Mouse (Mus musculus): ENCODE measurements around the gene Zfyve9. TPM values are rescaled to one million over a fixed set of nuclear protein-coding genes. Genes with fewer than 3 reads are reported as not detected.
"Not testable (repeated sequence)": the region's sequence is repeated elsewhere in the genome, so short reads cannot be mapped to it uniquely, and the experiment has no call there.

Gene Zfyve9
- total RNA-seq, 2 experiments from 2014 or later = 53.4 to 55.7 TPM

- DNase-seq = no peak
These were observed 59.3 kb downstream of the Zfyve9 start for GRCm38 (mm10) chr4:108721245-108721784.

- no peak for DNase-seq
These were observed 61.2 kb downstream of the Zfyve9 start, which contains the start of gene 3110021N24Rik for GRCm38 (mm10) chr4:108719349-108719748. TSS of gene 3110021N24Rik (plus strand) at chr4:108719649.

GRCm38 (mm10) chr4:108708209-108708608 lies 72.4 kb downstream of the Zfyve9 start:
- no peak for DNase-seq

- no peak for DNase-seq
These were observed 83.7 kb downstream of the Zfyve9 start for GRCm38 (mm10) chr4:108696934-108697333.

DNA sequence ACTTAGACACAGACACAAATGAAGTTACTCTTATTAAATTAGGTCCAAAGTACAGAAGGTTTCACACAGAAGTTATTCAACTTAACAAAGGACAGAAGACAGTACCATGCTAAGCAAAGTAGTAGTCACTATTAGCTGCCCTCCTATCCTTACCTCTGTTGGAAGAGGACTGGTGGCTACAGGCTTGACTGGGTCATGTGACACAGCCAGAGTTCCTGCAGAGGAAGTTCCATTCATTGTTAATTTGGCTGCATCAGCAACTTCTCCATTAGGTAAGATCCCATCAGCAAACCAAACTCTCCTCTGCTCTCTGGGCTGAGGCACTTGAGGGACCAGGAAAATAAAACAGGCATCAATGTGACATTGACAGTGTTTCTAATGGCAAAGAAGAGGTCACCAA lies 89.1 kb downstream of the Zfyve9 start:
- DNase-seq = no peak

- no peak for DNase-seq
These were observed 90.1 kb downstream of the Zfyve9 start for GRCm38 (mm10) chr4:108690479-108690878.

- DNase-seq = not testable (repeated sequence)
These were observed 93.5 kb downstream of the Zfyve9 start for GRCm38 (mm10) chr4:108687098-108687497.

DNA sequence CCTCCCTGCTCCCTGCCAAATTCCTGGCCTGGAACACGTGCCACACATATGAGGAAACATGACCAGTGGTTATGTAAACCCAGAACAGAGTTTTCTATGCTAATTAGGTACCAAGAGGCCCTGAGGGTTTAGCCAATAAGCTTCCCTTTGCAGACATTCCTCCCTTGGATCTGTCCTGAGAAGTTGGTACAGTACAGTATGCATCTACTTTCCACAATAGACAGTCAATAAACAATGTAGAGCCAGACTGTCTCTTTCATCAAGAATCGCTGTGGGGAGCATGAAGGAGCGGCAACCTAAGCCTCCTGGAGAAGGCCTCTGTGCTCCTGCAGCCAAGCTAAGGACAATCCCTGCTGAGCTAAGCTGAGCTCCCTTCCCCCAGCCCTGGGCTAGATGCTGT lies 94.4 kb downstream of the Zfyve9 start:
- no peak for DNase-seq

DNA sequence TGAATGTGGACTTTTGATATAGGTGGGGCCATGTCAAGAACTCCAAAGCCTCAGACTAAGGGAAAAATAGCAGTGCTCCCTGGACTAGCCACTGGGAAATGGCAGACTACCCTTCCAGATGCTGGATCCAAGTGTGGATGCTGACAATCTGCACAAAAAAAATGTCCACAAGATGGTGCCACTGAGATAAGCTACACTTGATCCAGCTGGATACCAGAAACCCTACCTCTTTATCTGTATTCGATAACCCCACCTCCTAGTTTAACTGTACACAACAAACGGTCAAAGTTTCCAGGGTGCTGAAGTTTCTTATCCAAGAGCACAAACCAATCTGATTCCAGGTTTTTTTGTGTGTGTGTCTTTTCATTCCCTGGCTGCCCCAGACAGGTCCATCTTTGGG lies 116.2 kb downstream of the Zfyve9 start:
- DNase-seq = no peak

- DNase-seq = no peak
These were observed 141.8 kb downstream of the Zfyve9 start for GRCm38 (mm10) chr4:108638752-108639151.

DNA sequence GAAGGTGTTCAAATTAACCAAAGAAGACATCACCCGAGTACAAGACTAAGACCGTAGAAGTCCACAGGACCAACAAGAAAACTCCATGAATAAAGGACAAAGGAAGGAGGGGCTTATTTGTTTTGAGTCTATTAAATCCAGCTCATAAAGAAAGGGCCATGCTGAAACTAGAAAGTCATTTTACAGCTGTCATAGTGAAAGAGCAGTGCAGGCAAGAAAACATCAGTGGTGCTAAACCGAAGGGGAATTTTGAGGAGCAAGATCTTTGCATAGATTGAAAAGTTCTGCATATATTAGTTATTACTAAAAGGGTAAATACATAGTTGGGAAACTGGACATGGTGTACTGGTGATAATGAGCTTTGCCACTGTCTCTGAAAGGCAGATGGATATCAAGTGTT lies 142.9 kb downstream of the Zfyve9 start:
- no peak for DNase-seq

DNA sequence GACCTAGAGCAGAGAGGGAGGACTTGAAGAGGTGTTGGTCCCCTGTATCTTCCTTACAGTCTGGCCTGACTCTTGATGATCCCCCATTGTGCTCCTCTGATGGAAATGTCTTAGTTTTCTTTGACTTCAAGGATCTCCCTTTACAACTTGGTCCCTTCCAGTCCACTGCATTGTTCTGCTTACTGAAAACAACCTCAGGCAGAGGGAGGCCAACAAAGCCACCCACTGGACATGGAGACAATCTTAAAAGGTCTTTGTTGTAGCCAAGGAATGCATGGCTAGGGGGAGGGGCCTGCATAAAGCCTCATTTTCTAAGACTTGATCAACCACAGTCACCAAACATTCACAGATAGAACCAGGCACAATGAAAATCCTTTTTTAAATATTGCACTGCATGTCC lies 145.5 kb downstream of the Zfyve9 start:
- DNase-seq = no peak

DNA sequence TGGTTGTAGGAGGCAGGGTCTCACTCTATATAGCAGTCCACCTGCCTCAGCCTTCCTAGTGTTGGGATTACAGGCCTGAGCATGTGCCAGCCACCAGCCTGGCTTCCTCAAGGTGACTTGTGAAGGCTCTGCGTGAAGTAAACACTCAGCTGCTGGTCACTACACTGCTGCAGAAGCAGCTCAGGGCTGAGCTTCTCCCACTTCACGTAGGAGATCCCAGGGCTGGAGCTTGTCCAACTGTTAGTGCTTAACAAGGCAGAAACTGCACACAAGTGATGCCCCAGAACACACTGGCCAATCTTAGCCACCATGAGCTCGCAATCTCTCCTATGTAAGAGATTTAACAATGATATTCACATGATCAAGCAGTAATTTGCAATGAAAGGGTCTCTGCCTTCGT lies 145.9 kb downstream of the Zfyve9 start:
- no peak for DNase-seq

GRCm38 (mm10) chr4:108633703-108634102 lies 146.9 kb downstream of the Zfyve9 start:
- DNase-seq = no peak

- DNase-seq = no peak
These were observed 149.0 kb downstream of the Zfyve9 start for GRCm38 (mm10) chr4:108631616-108632015.

DNA sequence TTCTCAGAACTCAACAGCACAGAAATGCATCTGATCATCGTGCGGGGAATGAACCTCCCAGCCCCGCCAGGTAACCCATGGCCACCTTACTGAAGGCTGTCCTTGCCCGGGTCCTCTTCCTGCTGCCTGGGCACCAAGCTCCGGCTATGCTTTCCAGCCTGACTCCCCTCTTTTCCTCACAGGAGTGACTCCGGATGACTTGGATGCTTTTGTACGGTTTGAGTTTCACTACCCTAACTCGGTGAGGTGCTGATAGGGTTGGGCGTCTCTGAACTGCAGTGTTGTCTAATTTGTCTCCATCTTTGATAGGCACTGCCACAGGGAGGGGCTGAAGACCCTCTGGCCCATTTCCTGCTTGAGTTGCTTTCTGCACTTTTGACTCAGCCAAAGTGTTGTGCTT lies 150.5 kb downstream of the Zfyve9 start:
- DNase-seq = no peak

- DNase-seq = no peak
These were observed 151.2 kb downstream of the Zfyve9 start for GRCm38 (mm10) chr4:108629363-108629880.

DNA sequence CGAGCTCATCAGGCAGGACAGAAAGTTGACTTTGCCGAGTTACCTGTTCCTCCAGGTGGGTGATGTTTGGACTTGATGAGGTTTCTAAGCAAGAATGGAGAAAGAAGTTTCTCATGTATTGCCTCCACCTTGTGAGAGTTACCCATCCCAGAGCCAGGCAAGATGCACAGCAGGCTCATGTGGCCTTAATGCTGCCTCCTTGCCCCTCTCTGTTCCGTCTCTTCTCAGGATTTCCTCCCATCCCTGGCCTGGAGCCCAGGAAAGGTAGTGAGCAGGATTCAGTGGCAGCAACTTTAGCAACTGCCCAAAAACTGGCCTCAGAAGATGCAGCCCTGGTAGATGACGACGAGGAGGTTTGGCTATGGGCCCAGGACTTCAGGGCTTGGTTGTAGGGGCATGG lies 153.5 kb downstream of the Zfyve9 start:
- no peak for DNase-seq

- no peak for DNase-seq
These were observed 159.1 kb downstream of the Zfyve9 start for GRCm38 (mm10) chr4:108621504-108621903.

DNA sequence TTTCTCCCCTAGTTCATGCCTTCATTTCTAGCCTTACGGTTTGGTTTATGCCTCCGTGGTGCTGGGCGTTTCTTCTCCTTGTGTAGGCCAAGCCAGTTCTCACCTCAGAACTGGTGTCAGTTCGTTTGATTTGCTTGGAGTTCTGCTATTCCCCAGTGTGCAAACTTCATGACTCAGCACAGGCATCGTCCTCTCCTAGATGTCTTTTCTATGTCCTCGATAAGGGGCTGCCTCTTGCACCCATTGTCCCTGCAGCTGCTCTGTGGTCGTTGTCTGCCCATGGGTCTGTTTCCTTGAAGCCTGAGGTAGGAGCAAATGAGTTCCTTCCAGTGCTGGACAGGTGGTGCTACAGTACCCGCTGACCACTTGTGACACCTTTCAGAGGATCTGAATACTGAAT lies 160.1 kb downstream of the Zfyve9 start:
- DNase-seq = no peak

- DNase-seq = peak; percentile 89
These were observed 160.8 kb downstream of the Zfyve9 start, which contains the start of gene Cc2d1b for GRCm38 (mm10) chr4:108619587-108620341. TSS of gene Cc2d1b (plus strand) at chr4:108619940.

GRCm38 (mm10) chr4:108619165-108619564 lies 161.4 kb downstream of the Zfyve9 start:
- DNase-seq = peak in 1 of 2 experiments; percentile 40

DNA sequence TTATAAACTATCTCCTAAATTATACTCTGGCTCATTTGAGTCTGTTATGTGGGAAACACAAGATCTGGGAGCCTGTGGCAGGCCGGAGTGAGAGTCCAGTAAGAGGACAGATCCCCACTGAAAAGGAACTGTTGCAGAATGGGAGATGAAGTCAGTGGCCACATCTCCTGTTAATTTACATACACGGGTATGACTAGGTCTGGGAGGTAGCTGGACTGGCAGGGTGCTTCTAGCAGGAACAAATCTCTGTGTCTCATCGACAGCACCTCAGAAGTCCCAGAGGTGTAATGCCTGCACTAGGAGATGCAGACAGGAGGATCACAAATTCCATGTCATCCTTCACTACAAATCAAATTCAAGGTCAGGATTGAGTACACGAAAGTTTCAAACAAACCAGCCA lies 162.0 kb downstream of the Zfyve9 start:
- DNase-seq = no peak

GRCm38 (mm10) chr4:108610935-108611334 lies 169.7 kb downstream of the Zfyve9 start:
- DNase-seq = no peak

Measured in layer of hippocampus, postnatal 36 days (tissue).